Mouse (Mus musculus) forebrain, postnatal 0 days (tissue): ENCODE results near the gene 1810024B03Rik. TPM values are rescaled to one million over a fixed set of nuclear protein-coding genes. Genes with fewer than 3 reads are reported as not detected.

Source experiments
- ATAC-seq: fragments of 200-750 bp; cut with Nextera tagmentation; 2 replicates; pipeline ENCODE4 v1.8.0; 2017; ENCODE audit warnings: mild to moderate bottlenecking, moderate library complexity
- DNase-seq: peaks from one replicate; pipeline ENCODE4 v3.0.0-alpha.2; 2015
- H3K27ac ChIP-seq: fragments of 300-500 bp; sonication (generic); 2 replicates; pipeline ENCODE4 v1.5.1; 2014; ENCODE audit warnings: low read depth, mild to moderate bottlenecking, antibody characterized with exemption, low read length, moderate library complexity, mixed read lengths
- H3K27me3 ChIP-seq: fragments of 300-500 bp; sonication (generic); 2 replicates; pipeline ENCODE4 v1.6.1; 2014; ENCODE audit warnings: mild to moderate bottlenecking, low read length, mixed read lengths; ENCODE audit not compliant: insufficient read depth
- H3K36me3 ChIP-seq: fragments of 300-500 bp; sonication (generic); 2 replicates; pipeline ENCODE4 v1.6.1; 2014; ENCODE audit warnings: mild to moderate bottlenecking, moderate library complexity; ENCODE audit not compliant: insufficient read depth
- H3K4me1 ChIP-seq: fragments of 300-500 bp; sonication (generic); 2 replicates; pipeline ENCODE4 v1.6.1; 2014; ENCODE audit warnings: antibody characterized with exemption; ENCODE audit not compliant: insufficient read depth
- H3K4me2 ChIP-seq: fragments of 300-500 bp; sonication (generic); 2 replicates; pipeline ENCODE4 v1.6.1; 2014; ENCODE audit warnings: low read depth, mild to moderate bottlenecking, moderate library complexity
- H3K4me3 ChIP-seq: fragments of 300-500 bp; sonication (generic); 2 replicates; pipeline ENCODE4 v1.5.1; 2014; ENCODE audit warnings: low read depth, low read length, mixed read lengths
- H3K9ac ChIP-seq: fragments of 300-500 bp; sonication (generic); 2 replicates; pipeline ENCODE4 v1.6.1; 2014; ENCODE audit warnings: mild to moderate bottlenecking
- H3K9me3 ChIP-seq: fragments of 300-500 bp; sonication (generic); 2 replicates; pipeline ENCODE4 v1.6.1; 2016; ENCODE audit warnings: low read length
- CTCF ChIP-seq: sonication (generic); IDR thresholded peaks from 2 replicates; pipeline ENCODE4 v1.5.1; 2016; ENCODE audit warnings: antibody characterized with exemption, control low read depth, low read depth
- WGBS: fragments of 180-500 bp; shearing (Covaris S2); extraction: QIAGEN DNeasy Blood & Tissue Kit; methylation state at CpG from one replicate; pipeline ENCODE4 v1.1.7; 2014; 5-methylcytosine and 5-hydroxymethylcytosine counted together
- polyA plus RNA-seq: library from polyadenylated mRNA; unstranded; fragments of >200 nt; fragmentation: Nextera tagmentation; extraction: Ambion mirVana; gene quantifications from 2 replicates; pipeline ENCODE4 v1.2.1, GENCODE M21; 2015
- total RNA-seq: library from RNA; depleted of rRNA; stranded (reverse); fragments of >200 nt; gene quantifications from 2 replicates; pipeline ENCODE4 v1.2.3, GENCODE M21; 2014

1810024B03Rik gene
- total and polyA plus RNA-seq, 2 experiments from 2014 or later: 0.48 to 0.96 TPM

DNA sequence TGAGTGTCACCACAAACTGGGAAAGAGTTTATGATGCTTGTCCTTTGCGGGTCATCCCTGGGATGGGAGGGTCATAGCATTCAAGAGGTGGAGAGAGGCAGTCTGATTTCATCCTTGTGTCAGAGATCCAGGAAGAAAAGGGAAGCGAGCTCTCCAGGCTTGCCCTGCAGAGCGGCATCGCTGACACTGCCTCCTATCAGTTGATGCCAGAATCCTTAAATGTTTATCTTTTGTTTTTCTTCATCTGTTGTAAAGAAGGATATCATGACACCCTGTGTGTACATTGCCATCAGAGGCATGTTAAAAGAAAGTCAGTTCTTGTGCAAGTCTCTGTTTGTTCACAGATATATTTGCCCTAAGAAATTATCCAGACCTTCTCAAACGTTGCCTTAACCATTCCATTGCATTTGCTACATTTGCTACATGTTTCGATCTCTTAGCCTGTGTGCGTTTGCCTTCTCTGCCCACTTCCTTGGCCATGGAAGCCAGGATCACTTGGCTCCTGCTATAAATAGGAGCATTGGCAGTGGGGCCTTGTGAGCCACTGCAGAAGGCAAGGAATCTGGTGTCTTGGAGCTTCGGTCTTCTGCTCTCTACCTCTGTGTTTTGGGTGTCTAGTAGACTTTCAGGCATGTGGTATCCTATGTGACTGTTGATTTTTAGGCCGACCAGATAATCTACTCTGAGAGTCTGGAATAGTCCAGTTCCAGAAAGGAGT, 42.4 kb upstream of the 1810024B03Rik start:
- Histone ChIP-seq H3K4me3 (no peak overlapping the region), H3K9me3 (no peaks in the 10 kb centered on the region), H3K9ac (no peak overlapping the region), H3K27me3 (no peaks in the 10 kb centered on the region), H3K27ac (no peak overlapping the region), H3K4me2 (no peak overlapping the region), H3K36me3 (peaks cover 10% of the 10 kb centered on the region; the same call in 1 of the 2 replicates), H3K4me1 (peaks cover 20% of the 10 kb centered on the region)
- ATAC-seq (no peak), DNase-seq (no peak)
- no peak for TF ChIP-seq CTCF
- WGBS: 93% methylated on average over 9 of the region's 9 CpGs

DNA sequence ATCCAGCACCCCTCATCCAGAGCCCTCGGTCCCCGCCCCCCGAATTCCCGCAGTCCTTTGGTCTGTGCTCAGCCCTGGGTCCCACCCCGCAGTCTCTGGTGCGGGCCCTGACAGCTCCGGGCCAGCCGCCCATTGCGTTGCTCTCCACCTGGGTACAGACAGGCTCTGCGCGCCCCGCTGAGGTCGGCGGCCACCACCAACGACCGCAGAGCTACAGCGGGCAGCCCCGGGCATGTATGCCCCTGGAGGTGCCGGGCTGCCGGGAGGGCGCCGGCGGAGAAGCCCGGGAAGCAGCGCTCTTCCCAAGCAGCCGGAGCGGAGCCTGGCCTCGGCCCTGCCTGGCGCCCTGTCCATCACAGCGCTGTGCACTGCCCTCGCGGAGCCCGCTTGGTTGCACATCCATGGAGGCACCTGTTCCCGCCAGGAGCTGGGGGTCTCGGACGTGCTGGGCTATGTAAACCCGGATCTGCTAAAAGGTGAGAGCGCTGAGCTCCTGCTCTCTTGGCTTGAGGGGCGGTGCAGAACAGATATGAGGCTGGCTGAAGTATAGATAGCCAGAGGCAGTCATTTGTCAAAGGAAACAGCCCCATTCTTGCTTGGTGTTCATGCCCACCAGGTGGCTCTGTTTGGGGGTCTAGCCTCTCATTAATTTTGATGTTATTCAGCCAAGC, 40.4 kb upstream of the 1810024B03Rik start:
- DNase-seq (peak; percentile 60), ATAC-seq (peak; percentile 52)
- no peaks in the 10 kb centered on the region for H3K27me3 ChIP-seq
- 2% methylated on average over 39 of the region's 39 CpGs for WGBS
- H3K36me3 ChIP-seq: peaks cover 28% of the 10 kb centered on the region
- peak overlapping the region; percentile 79 for H3K27ac ChIP-seq
- H3K9me3 ChIP-seq: no peaks in the 10 kb centered on the region
- peak; percentile 59 for TF ChIP-seq CTCF
- H3K4me2 ChIP-seq: peak overlapping the region; percentile 82
- H3K9ac ChIP-seq: peak overlapping the region; percentile 76
- peaks cover 20% of the 10 kb centered on the region for H3K4me1 ChIP-seq
- H3K4me3 ChIP-seq: peak overlapping the region; percentile 68

DNA sequence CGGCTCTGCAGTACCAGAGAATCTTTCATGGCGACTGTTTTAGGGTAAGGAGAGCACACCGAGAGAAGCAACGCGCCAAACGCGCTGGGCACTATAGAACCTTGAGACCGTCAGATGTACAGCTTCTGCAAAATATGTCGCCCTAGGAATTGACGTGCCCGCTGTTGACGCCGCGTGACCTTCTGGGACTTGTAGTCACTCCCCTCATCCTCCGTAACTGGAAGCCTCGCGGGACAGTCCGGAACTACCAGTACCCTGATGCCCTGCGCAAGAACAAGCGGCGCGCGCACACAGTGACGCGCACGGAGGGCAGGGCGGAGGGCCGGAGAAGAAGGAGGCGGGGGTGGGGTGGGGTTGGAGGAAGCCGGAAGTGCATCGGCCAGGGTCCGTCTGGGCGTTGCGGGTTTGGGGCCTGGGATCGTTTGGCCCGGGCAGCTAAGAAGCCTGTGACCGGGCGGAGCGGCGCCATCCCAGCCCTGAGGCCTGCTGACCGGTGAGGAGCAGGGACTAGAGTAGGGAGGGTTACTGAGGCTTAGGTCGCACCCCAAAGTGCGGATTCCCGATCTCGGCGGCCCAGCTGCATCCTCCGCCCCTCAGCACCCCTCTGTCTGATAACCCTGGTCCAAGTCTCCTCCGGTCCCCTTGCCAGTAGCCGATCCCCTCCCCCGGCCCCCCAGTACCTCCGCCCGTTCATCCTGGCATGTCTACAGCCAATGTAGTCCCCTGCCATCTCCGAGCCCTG, 39.7 kb upstream of the 1810024B03Rik start, which contains the start of the genes Ciao1 and Tmem127:
Gene Ciao1 (minus strand): TSS at position 225 of the 742 bp plus-strand sequence.
Gene Tmem127 (plus strand): TSS at position 317 of the 742 bp plus-strand sequence.
- H3K9ac ChIP-seq: peak within 1 kb of the TSS; percentile 76
- H3K27me3 ChIP-seq: no peaks in the 10 kb centered on the region
- H3K27ac ChIP-seq: peak within 1 kb of the TSS; percentile 79
- peak within 1 kb of the TSS; percentile 68 for H3K4me3 ChIP-seq
- ATAC-seq (peak; percentile 99), DNase-seq (peak; percentile 99)
- no peaks in the 10 kb centered on the region for H3K9me3 ChIP-seq
- WGBS: 2% methylated on average over 53 of the region's 53 CpGs
- H3K4me2 ChIP-seq: peak within 1 kb of the TSS; percentile 82
- peaks cover 33% of the 10 kb centered on the region for H3K36me3 ChIP-seq
- peaks cover 20% of the 10 kb centered on the region for H3K4me1 ChIP-seq
- TF ChIP-seq CTCF: 0 out of 2 replicates have a peak, but pooled peaks have one; percentile 20

DNA sequence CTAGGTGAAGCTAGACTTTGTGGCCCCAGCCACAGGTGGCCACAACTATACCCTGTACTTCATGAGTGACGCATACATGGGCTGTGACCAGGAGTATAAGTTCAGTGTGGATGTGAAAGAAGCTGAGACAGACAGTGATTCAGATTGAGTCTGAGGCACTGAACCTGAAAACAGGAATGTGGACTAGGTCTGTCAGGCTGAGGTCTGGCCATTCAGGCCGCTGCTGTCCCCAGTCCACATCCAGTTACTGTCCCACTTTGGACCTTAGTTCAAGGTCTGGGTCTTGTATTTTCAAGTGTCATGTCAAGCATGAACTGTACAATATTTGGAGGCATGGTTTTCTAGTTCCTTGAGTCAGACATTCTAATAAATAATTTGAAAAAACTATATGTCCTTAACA, 32.0 kb upstream of the 1810024B03Rik start:
- Histone ChIP-seq H3K4me3 (no peak overlapping the region), H3K4me1 (no peaks in the 10 kb centered on the region), H3K9ac (no peak overlapping the region), H3K9me3 (no peaks in the 10 kb centered on the region), H3K4me2 (no peak overlapping the region), H3K27ac (no peak overlapping the region), H3K36me3 (peaks cover 87% of the 10 kb centered on the region), H3K27me3 (no peaks in the 10 kb centered on the region)
- 97% methylated on average over 2 of the region's 2 CpGs for WGBS
- ATAC-seq (no peak), DNase-seq (no peak)
- no peak for TF ChIP-seq CTCF

DNA sequence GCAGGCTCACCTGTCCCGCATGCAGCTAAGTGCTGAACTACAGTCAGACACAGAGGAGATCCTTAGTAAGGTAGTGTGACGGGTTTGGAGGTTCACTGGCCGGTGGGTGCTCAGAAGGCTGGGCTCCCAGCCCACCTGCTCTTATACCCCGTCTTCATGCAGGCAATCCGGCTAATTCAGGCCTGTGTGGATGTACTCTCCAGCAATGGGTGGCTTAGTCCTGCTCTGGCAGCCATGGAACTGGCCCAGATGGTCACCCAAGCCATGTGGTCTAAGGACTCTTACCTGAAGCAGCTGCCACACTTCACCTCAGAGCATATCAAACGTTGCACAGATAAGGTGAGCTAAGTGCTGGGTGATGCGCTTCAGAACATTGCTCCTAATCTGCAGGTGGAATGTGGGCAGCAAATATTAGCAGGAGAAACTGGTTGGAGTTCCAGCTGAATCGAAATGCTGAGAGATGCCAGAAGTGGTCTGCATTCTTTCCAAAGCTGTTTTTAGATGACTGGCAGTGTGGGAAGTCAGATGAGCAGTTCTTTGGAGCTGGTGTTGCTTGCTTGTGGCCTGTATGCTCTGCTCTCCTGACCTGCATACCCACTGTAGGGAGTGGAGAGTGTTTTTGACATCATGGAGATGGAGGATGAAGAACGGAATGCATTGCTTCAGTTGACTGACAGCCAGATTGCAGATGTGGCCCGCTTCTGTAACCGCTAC, 30.0 kb upstream of the 1810024B03Rik start:
- Histone ChIP-seq H3K9ac (no peak overlapping the region), H3K27me3 (no peaks in the 10 kb centered on the region), H3K9me3 (no peaks in the 10 kb centered on the region), H3K4me3 (no peak overlapping the region), H3K27ac (no peak overlapping the region), H3K4me2 (no peak overlapping the region), H3K36me3 (peaks cover 90% of the 10 kb centered on the region), H3K4me1 (no peaks in the 10 kb centered on the region)
- DNase-seq: no peak
- ATAC-seq: no peak
- WGBS: 95% methylated on average over 11 of the region's 11 CpGs
- TF ChIP-seq CTCF: no peak

DNA sequence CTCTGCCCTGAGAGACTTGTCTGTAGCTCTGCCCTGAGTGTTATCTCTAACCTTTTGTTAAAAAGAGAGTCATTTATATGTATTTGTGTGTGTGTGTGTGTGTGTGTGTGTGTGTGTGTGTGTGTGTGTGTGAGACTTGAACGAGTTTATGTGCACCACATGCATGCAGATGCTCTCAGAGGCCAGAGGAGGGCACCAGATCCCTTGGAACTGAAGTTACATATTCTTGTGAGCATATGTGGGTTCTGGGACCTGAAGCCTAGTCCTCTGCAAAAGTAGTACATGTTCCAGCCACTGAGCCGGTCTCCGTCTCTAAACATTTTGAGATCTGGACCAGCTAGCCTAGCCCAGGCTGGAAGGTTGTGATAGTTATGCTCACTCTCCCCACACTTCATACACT, 17.2 kb upstream of the 1810024B03Rik start:
- 100% methylated on average over 3 of the region's 3 CpGs for WGBS
- Histone ChIP-seq H3K9ac (no peak overlapping the region), H3K9me3 (no peaks in the 10 kb centered on the region), H3K36me3 (peaks cover 94% of the 10 kb centered on the region), H3K4me2 (no peak overlapping the region), H3K4me1 (no peaks in the 10 kb centered on the region), H3K27me3 (no peaks in the 10 kb centered on the region), H3K4me3 (no peak overlapping the region), H3K27ac (no peak overlapping the region)
- no peak for ATAC-seq
- DNase-seq: no peak
- no peak for TF ChIP-seq CTCF
